Mouse (Mus musculus) small intestine, adult 2 months (tissue): ENCODE measurements around the gene Tmem38a.

Source experiments
- CTCF ChIP-seq: fragments of 200-500 bp; IDR thresholded peaks from 2 replicates; pipeline ENCODE4 v1.5.1; 2012; ENCODE audit warnings: low read depth, mild to moderate bottlenecking, control low read depth, inconsistent platforms, low read length, moderate library complexity, mixed read lengths; ENCODE audit not compliant: insufficient replicate concordance, insufficient read length; ENCODE audit errors: extremely low read depth
- POLR2A ChIP-seq: fragments of 200-500 bp; IDR thresholded peaks from 2 replicates; pipeline ENCODE4 v1.6.1; 2012; ENCODE audit warnings: low read depth, mild to moderate bottlenecking, control low read depth, inconsistent platforms, low read length, moderate library complexity

GRCm38 (mm10) chr8:72590198-72590597 lies 18.3 kb downstream of the Tmem38a start:
- no peak for TF ChIP-seq POLR2A
- no peak for TF ChIP-seq CTCF
